Mouse (Mus musculus): ENCODE measurements around the gene Cntnap1. TPM values are rescaled to one million over a fixed set of nuclear protein-coding genes. Genes with fewer than 3 reads are reported as not detected.
A peak's percentile ranks its signal among the peaks of the same experiment; 100 is the strongest.

Cntnap1 gene
- polyA plus RNA-seq, 2 experiments = 0.08 to 0.16 TPM

DNA sequence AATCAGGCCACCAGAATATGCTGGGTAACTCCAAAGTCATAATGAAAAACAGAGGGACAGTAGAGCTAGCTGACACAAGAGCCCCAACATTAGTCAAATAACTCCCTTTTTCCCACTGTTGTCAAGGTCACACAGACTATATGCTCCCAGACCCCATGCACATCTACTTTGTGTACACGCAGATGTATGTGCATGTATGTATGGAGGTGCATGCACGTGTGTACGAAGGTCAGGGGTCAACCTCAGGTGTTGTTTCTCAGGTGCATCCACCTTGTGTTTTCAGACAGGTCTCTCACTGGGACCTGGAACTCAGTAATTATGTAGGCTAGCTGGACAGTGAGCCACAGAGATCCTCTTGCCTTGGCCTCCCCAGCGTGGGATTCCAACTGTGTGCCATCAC, 15.1 kb downstream of the Cntnap1 start:
- Histone ChIP-seq H3K4me3 (ENCODE audit: insufficient read depth in 1 of 2, low read depth in 2 of 2, low read length in 2 of 2) (no peak overlapping the region), H3K9ac (replicated peaks) (no peak overlapping the region), H3K27me3 (ENCODE audit: control insufficient read depth, insufficient read depth, low read length) (no peaks in the 10 kb centered on the region), H3K4me2 (ENCODE audit: low read depth) (no peak overlapping the region), H3K27ac (no peak overlapping the region), H3K9me3 (ENCODE audit: control insufficient read depth, low read length) (no peaks in the 10 kb centered on the region), H3K4me1 (replicated peaks; ENCODE audit: control insufficient read depth in 2 of 2, insufficient read depth in 2 of 2, low read length in 1 of 2) (peaks cover 18 to 19% of the 10 kb centered on the region in 2 experiments), H3K36me3 (replicated peaks; ENCODE audit: control insufficient read depth, insufficient read depth, low read depth) (no peaks in the 10 kb centered on the region)
- ATAC-seq (ENCODE audit: insufficient read depth) = no peak
- TF ChIP-seq EP300 (IDR thresholded peaks at IDR 0.05; ENCODE audit: low read depth) (no peak), CTCF (IDR thresholded peaks at IDR 0.05; ENCODE audit: low read depth) (no peak)
- DNase-seq (ENCODE audit: low read depth in 3 of 3, low spot score in 3 of 3) = no peak
- 77% methylated on average over 4 of the region's 4 CpGs for WGBS (ENCODE audit: insufficient replicate concordance)

DNA sequence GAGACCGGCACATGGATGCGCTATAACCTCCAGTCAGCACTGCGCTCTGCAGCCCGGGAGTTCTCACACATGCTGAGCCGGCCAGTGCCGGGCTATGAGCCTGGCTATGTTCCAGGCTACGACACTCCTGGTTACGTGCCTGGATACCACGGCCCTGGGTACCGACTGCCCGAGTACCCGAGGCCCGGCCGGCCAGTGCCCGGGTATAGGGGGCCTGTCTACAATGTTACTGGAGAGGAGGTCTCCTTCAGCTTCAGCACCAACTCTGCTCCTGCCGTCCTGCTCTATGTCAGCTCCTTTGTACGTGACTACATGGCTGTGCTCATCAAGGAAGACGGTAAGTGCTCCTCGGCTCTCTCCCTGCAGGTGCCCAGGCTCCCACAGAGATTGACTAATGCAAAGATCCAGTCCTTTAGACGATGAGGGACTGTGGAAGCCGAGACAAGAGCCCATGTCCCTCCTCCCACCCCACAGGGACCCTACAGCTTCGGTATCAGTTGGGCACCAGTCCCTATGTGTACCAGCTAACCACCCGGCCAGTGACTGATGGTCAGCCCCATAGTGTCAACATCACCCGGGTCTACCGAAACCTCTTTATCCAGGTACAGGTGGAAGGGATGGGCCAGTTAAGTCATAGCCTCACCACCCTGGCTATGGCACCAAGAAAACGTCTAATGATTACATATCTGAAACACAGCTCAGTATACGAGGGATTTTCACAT, 16.4 kb downstream of the Cntnap1 start:
- WGBS (ENCODE audit: insufficient replicate concordance) = 85% methylated on average over 27 of the region's 27 CpGs
- no peak overlapping the region for H3K9ac ChIP-seq (replicated peaks)
- H3K4me3 ChIP-seq (ENCODE audit: insufficient read depth in 1 of 2, low read depth in 2 of 2, low read length in 2 of 2) = no peak overlapping the region
- DNase-seq (ENCODE audit: low read depth in 3 of 3, low spot score in 3 of 3) (no peak), ATAC-seq (ENCODE audit: insufficient read depth) (no peak)
- H3K27me3 ChIP-seq (ENCODE audit: control insufficient read depth, insufficient read depth, low read length) = no peaks in the 10 kb centered on the region
- no peaks in the 10 kb centered on the region for H3K9me3 ChIP-seq (ENCODE audit: control insufficient read depth, low read length)
- no peak overlapping the region for H3K4me2 ChIP-seq (ENCODE audit: low read depth)
- no peaks in the 10 kb centered on the region for H3K36me3 ChIP-seq (replicated peaks; ENCODE audit: control insufficient read depth, insufficient read depth, low read depth)
- H3K27ac ChIP-seq = no peak overlapping the region
- peaks cover 22 to 31% of the 10 kb centered on the region in 2 experiments for H3K4me1 ChIP-seq (replicated peaks; ENCODE audit: control insufficient read depth in 2 of 2, insufficient read depth in 2 of 2, low read length in 1 of 2)
- no peak for TF ChIP-seq EP300 (IDR thresholded peaks at IDR 0.05; ENCODE audit: low read depth)
- TF ChIP-seq CTCF (IDR thresholded peaks at IDR 0.05; ENCODE audit: low read depth) = no peak

DNA sequence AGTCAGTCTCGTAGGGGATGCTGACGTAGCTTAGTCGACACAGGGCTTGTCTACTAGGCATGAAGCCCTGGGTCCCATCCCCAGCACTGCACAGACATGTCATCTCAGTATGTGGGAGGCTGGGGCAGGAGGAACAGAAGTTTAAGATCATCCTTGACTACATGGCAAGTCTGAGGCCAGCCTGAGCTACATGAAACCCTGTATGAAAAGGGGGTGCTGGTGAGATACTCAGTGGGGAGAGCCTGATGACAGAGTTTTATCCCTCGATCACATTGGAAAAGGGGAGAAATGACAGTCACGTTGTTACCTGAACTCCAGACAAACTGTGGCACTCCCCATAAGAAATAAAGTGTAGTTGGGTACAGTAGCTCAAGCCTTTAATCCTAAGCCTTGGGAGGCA, 17.2 kb downstream of the Cntnap1 start:
- H3K9ac ChIP-seq (replicated peaks) = no peak overlapping the region
- H3K9me3 ChIP-seq (ENCODE audit: control insufficient read depth, low read length) = no peaks in the 10 kb centered on the region
- no peaks in the 10 kb centered on the region for H3K36me3 ChIP-seq (replicated peaks; ENCODE audit: control insufficient read depth, insufficient read depth, low read depth)
- ATAC-seq (ENCODE audit: insufficient read depth) = no peak
- no peak overlapping the region for H3K27ac ChIP-seq
- H3K27me3 ChIP-seq (ENCODE audit: control insufficient read depth, insufficient read depth, low read length) = no peaks in the 10 kb centered on the region
- peaks cover 22 to 32% of the 10 kb centered on the region in 2 experiments for H3K4me1 ChIP-seq (replicated peaks; ENCODE audit: control insufficient read depth in 2 of 2, insufficient read depth in 2 of 2, low read length in 1 of 2)
- H3K4me2 ChIP-seq (ENCODE audit: low read depth) = no peak overlapping the region
- whole genome bisulfite sequencing (ENCODE audit: insufficient replicate concordance) = 92% methylated on average over 5 of the region's 5 CpGs
- no peak for DNase-seq (ENCODE audit: low read depth in 3 of 3, low spot score in 3 of 3)
- H3K4me3 ChIP-seq (ENCODE audit: insufficient read depth in 1 of 2, low read depth in 2 of 2, low read length in 2 of 2) = no peak overlapping the region
- TF ChIP-seq EP300 (IDR thresholded peaks at IDR 0.05; ENCODE audit: low read depth) = no peak
- TF ChIP-seq CTCF (IDR thresholded peaks at IDR 0.05; ENCODE audit: low read depth) = no peak

DNA sequence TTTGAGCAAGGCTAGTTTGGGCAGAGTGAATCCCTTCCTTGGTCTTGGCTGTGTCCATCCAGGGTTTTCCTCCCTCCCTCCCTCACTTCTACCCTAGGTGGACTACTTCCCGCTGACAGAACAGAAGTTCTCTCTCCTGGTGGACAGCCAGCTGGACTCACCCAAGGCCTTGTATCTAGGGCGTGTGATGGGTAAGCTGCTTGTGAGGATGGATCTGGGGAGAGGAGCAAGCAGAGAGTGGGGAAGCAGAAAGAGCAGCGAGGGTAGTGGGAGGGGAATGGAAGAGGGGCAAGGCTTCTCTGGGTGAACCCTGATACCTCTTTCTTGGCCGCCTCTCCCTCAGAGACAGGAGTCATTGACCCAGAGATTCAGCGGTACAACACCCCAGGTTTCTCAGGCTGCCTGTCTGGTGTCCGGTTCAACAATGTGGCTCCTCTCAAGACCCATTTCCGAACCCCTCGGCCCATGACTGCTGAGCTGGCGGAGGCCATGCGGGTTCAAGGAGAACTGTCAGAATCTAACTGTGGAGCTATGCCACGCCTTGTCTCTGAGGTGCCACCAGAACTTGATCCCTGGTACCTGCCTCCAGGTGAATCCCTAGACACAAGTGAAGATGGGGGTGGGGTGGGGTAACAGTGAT, 18.0 kb downstream of the Cntnap1 start:
- no peaks in the 10 kb centered on the region for H3K36me3 ChIP-seq (replicated peaks; ENCODE audit: control insufficient read depth, insufficient read depth, low read depth)
- ATAC-seq (ENCODE audit: insufficient read depth) (no peak), DNase-seq (ENCODE audit: low read depth in 3 of 3, low spot score in 3 of 3) (no peak)
- H3K27me3 ChIP-seq (ENCODE audit: control insufficient read depth, insufficient read depth, low read length) = no peaks in the 10 kb centered on the region
- 86% methylated on average over 11 of the region's 11 CpGs for WGBS (ENCODE audit: insufficient replicate concordance)
- no peaks in the 10 kb centered on the region for H3K9me3 ChIP-seq (ENCODE audit: control insufficient read depth, low read length)
- no peak overlapping the region for H3K4me3 ChIP-seq (ENCODE audit: insufficient read depth in 1 of 2, low read depth in 2 of 2, low read length in 2 of 2)
- H3K4me1 ChIP-seq (replicated peaks; ENCODE audit: control insufficient read depth in 2 of 2, insufficient read depth in 2 of 2, low read length in 1 of 2) = peaks cover 22 to 32% of the 10 kb centered on the region in 2 experiments
- TF ChIP-seq CTCF (IDR thresholded peaks at IDR 0.05; ENCODE audit: low read depth) = no peak
- TF ChIP-seq EP300 (IDR thresholded peaks at IDR 0.05; ENCODE audit: low read depth) = no peak
- H3K27ac ChIP-seq = no peak overlapping the region
- H3K9ac ChIP-seq (replicated peaks) = 0 out of 2 replicates have a peak overlapping the region, but pooled peaks have one; percentile 5
- no peak overlapping the region for H3K4me2 ChIP-seq (ENCODE audit: low read depth)

DNA sequence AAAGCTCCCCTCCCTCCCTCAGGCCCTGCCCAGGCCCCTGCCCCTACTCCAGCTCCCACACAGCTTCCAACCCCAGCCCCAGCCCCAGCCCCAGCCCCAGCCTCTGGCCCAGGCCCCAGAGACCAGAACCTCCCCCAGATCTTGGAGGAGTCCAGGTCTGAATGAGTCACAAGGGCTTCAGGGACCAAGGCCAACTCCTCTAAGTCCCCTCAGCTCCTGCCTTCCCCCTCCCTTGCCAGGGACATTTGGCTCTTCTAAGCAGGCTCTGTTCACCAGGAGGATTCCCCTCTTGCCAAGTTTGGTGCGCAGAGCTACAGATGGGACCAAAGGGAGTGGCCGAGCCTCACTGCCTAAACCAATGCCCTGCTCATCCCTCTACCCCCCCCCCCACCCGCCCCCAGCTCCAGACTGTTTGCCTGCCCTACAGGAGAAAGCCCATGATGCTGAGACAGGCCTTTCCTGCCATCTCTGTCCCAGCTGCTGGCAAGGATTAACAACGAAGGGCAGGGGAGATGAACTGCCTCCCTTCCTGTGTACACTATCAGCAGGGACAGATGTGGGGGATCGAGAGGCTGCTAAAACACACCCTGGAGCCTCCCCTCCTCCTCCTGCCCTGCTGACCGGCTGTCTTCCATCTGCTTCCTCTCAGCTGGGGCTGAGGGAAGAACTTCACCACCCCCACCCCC, 19.3 kb downstream of the Cntnap1 start:
- Histone ChIP-seq H3K4me3 (ENCODE audit: insufficient read depth in 1 of 2, low read depth in 2 of 2, low read length in 2 of 2) (no peak overlapping the region), H3K27ac (peak overlapping the region; percentile 92), H3K27me3 (ENCODE audit: control insufficient read depth, insufficient read depth, low read length) (no peaks in the 10 kb centered on the region), H3K4me1 (replicated peaks; ENCODE audit: control insufficient read depth in 2 of 2, insufficient read depth in 2 of 2, low read length in 1 of 2) (peaks cover 22 to 32% of the 10 kb centered on the region in 2 experiments), H3K9me3 (ENCODE audit: control insufficient read depth, low read length) (no peaks in the 10 kb centered on the region), H3K36me3 (replicated peaks; ENCODE audit: control insufficient read depth, insufficient read depth, low read depth) (no peaks in the 10 kb centered on the region), H3K4me2 (ENCODE audit: low read depth) (peak overlapping the region; percentile 58), H3K9ac (replicated peaks) (peak overlapping the region; percentile 65)
- ATAC-seq (ENCODE audit: insufficient read depth) (peak; percentile 98), DNase-seq (ENCODE audit: low read depth in 3 of 3, low spot score in 3 of 3) (peak; percentile 75 to 82 (median 81))
- peak; percentile 86 for TF ChIP-seq EP300 (IDR thresholded peaks at IDR 0.05; ENCODE audit: low read depth)
- TF ChIP-seq CTCF (IDR thresholded peaks at IDR 0.05; ENCODE audit: low read depth) = no peak
- WGBS (ENCODE audit: insufficient replicate concordance) = 1% methylated on average over 6 of the region's 6 CpGs

All from liver, embryonic 14.5 days (tissue).